Mouse (Mus musculus) embryonic facial prominence, embryonic 15.5 days (tissue): ENCODE data around the gene Cd3e. TPM values are rescaled to one million over a fixed set of nuclear protein-coding genes. Genes with fewer than 3 reads are reported as not detected.
"Not testable (repeated sequence)": the region's sequence is repeated elsewhere in the genome, so short reads cannot be mapped to it uniquely, and the experiment has no call there.

ENCODE experiments used
- ATAC-seq: fragments of 200-750 bp; cut with Nextera tagmentation; 2 replicates; pipeline ENCODE4 v1.8.0; 2017; ENCODE audit warnings: low read depth, moderate TSS enrichment; ENCODE audit not compliant: insufficient number of reproducible peaks, low FRiP score, low TSS enrichment
- H3K27ac ChIP-seq: fragments of 300-500 bp; sonication (generic); replicated peaks from 2 replicates; pipeline ENCODE4 v1.5.1; 2015; ENCODE audit warnings: mild to moderate bottlenecking, inconsistent platforms
- H3K27me3 ChIP-seq: fragments of 300-500 bp; sonication (generic); 2 replicates; pipeline ENCODE4 v1.6.1; 2015; ENCODE audit warnings: inconsistent platforms
- H3K36me3 ChIP-seq: fragments of 300-500 bp; sonication (generic); 2 replicates; pipeline ENCODE4 v1.6.1; 2015; ENCODE audit warnings: mild to moderate bottlenecking, inconsistent platforms
- H3K4me1 ChIP-seq: fragments of 300-500 bp; sonication (generic); 2 replicates; pipeline ENCODE4 v1.6.1; 2015; ENCODE audit warnings: inconsistent platforms
- H3K4me2 ChIP-seq: fragments of 300-500 bp; sonication (generic); replicated peaks from 2 replicates; pipeline ENCODE4 v1.6.1; 2015; ENCODE audit warnings: mild to moderate bottlenecking, inconsistent platforms
- H3K4me3 ChIP-seq: fragments of 300-500 bp; sonication (generic); replicated peaks from 2 replicates; pipeline ENCODE4 v1.5.1; 2015; ENCODE audit warnings: mild to moderate bottlenecking, inconsistent platforms
- H3K9ac ChIP-seq: fragments of 300-500 bp; sonication (generic); 2 replicates; pipeline ENCODE4 v1.6.1; 2015; ENCODE audit warnings: inconsistent platforms
- H3K9me3 ChIP-seq: fragments of 300-500 bp; sonication (generic); replicated peaks from 2 replicates; pipeline ENCODE4 v1.6.1; 2016; ENCODE audit warnings: inconsistent platforms
- WGBS: fragments of 180-500 bp; shearing (Covaris S2); methylation state at CpG from one replicate; pipeline ENCODE4 v1.1.7; 2015; 5-methylcytosine and 5-hydroxymethylcytosine counted together
- polyA plus RNA-seq: library from polyadenylated mRNA; unstranded; fragments of >200 nt; fragmentation: Nextera tagmentation; extraction: Ambion mirVana; gene quantifications from 2 replicates; pipeline ENCODE4 v1.2.1, GENCODE M21; 2015

Gene Cd3e
- polyA plus RNA-seq, 1 experiment from 2014 or later: 0.23 TPM

DNA sequence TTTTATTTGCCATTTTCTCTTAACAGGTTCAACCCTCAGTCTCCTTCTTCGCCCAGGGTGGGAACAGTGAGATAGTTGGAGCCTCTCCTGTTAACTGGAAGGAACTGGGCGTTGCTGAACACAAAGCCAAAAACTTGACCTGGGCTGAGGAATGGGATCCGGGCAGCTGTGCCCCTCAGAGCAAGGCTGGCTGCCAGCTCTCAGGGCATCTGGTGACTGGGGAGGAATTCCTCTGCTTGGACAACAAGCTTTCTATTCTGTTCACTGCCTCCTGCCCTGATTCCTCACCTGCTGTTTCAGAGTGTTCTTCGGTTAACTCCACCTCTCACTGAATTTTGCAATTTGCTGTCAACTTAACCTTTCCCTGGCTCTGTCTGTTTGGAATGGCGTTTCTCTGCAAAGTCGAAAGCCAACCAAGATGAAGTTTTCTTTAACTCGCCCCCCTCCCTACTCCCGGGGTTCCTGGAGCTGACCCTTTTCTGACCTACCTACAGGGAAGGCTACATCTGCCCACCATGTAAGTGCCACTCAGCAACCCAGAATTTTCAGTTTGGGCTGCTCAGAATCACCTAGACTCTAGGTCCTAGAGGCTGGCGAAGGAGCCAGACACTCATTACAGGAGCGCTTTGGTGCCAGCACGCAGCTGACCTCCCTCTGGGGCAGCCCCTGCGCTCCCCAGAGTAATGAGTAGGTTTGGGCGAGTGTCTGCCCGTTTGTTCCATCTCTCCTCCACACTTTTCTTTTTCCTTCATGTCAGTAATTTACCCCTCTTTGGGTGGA, 30.8 kb upstream of the Cd3e start:
- no peaks in the 10 kb centered on the region for H3K36me3 ChIP-seq
- peaks cover 44% of the 10 kb centered on the region for H3K27me3 ChIP-seq
- H3K4me2 ChIP-seq: no peak overlapping the region
- WGBS: 16% methylated on average over 14 of the region's 14 CpGs
- no peaks in the 10 kb centered on the region for H3K9me3 ChIP-seq
- ATAC-seq: no peak
- peaks cover 15% of the 10 kb centered on the region for H3K4me1 ChIP-seq
- H3K27ac ChIP-seq: no peak overlapping the region
- no peak overlapping the region for H3K9ac ChIP-seq
- H3K4me3 ChIP-seq: no peak overlapping the region

- Histone ChIP-seq H3K4me2 (no peak within 1 kb of the TSS), H3K27ac (no peak within 1 kb of the TSS), H3K9me3 (no peaks in the 10 kb centered on the region), H3K9ac (no peak within 1 kb of the TSS), H3K36me3 (no peaks in the 10 kb centered on the region), H3K4me3 (no peak within 1 kb of the TSS), H3K27me3 (peaks cover 42% of the 10 kb centered on the region), H3K4me1 (peaks cover 15% of the 10 kb centered on the region)
- ATAC-seq: no peak
- WGBS: 43% methylated on average over 5 of the region's 5 CpGs
These were observed 30.1 kb upstream of the Cd3e start, which contains the start of gene Mpzl2 for GRCm38 (mm10) chr9:45039499-45039898. TSS of gene Mpzl2 (plus strand) at chr9:45039799.

DNA sequence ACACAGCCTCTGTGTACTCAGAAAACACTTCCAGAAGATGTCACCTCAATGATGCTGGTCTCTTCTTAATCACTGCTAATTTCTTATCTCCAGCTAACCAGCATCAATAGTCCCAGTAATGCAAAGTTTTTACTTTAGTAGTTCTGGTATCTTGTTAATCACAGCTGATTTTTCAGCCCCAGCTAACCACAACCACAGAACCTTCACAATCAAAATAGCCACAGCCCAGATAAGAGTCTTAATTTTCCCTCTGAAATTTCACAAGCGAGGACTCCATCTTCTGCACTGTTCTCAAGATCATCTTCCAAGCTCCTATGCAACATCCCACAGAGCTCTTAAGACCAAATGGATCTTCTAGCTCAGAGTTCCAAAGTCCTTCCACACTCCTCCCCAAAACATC, 28.4 kb upstream of the Cd3e start:
- not testable (repeated sequence) for ATAC-seq, H3K9me3 ChIP-seq, H3K27ac ChIP-seq, H3K4me2 ChIP-seq, H3K36me3 ChIP-seq, H3K9ac ChIP-seq, H3K4me3 ChIP-seq
- WGBS: 74% methylated on average over 1 of the region's 1 CpGs
- Histone ChIP-seq H3K4me1 (peaks cover 13% of the 10 kb centered on the region), H3K27me3 (peaks cover 30% of the 10 kb centered on the region)

- 75% methylated on average over 3 of the region's 3 CpGs for WGBS
- H3K4me1 ChIP-seq: no peaks in the 10 kb centered on the region
- no peaks in the 10 kb centered on the region for H3K36me3 ChIP-seq
- H3K9me3 ChIP-seq: no peaks in the 10 kb centered on the region
- no peak overlapping the region for H3K4me2 ChIP-seq
- no peak overlapping the region for H3K4me3 ChIP-seq
- H3K27me3 ChIP-seq: 0 out of 2 replicates have a peak, but pooled peaks cover 2% of the 10 kb centered on the region
- no peak for ATAC-seq
- H3K27ac ChIP-seq: no peak overlapping the region
- H3K9ac ChIP-seq: no peak overlapping the region
These were observed 25.1 kb upstream of the Cd3e start for GRCm38 (mm10) chr9:45034526-45034925.

GRCm38 (mm10) chr9:45032261-45032660, 22.8 kb upstream of the Cd3e start:
- Histone ChIP-seq H3K27ac (no peak overlapping the region), H3K4me3 (no peak overlapping the region), H3K9ac (no peak overlapping the region), H3K4me1 (no peaks in the 10 kb centered on the region), H3K4me2 (no peak overlapping the region), H3K36me3 (no peaks in the 10 kb centered on the region), H3K27me3 (0 out of 2 replicates have a peak, but pooled peaks cover 4% of the 10 kb centered on the region), H3K9me3 (no peaks in the 10 kb centered on the region)
- no peak for ATAC-seq
- 67% methylated on average over 2 of the region's 2 CpGs for WGBS

GRCm38 (mm10) chr9:45030341-45030740, 20.9 kb upstream of the Cd3e start:
- WGBS: 67% methylated on average over 6 of the region's 6 CpGs
- Histone ChIP-seq H3K4me1 (no peaks in the 10 kb centered on the region), H3K4me2 (no peak overlapping the region), H3K9ac (no peak overlapping the region), H3K27me3 (0 out of 2 replicates have a peak, but pooled peaks cover 4% of the 10 kb centered on the region), H3K27ac (no peak overlapping the region), H3K4me3 (no peak overlapping the region), H3K9me3 (no peaks in the 10 kb centered on the region), H3K36me3 (no peaks in the 10 kb centered on the region)
- no peak for ATAC-seq

DNA sequence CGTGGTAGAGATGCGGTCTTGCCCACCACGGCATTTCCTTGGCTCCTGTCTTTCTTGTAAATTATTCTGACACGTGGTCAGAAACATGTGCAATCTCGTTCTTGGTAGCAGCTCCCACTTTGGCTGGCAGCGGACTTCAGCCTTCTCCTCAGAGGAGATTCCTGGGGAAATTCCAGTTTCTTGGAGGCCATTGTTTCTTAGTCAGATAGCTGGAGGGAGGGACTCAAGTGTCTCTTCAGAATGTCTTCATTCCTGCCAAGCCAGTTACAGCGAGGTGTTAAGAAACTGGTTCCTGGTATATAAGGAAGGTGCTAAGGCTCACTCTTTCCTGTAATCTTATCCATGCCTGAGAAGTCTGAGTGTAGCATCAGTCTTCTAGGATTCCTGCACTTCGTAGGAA, 17.9 kb upstream of the Cd3e start:
- H3K4me1 ChIP-seq: no peaks in the 10 kb centered on the region
- no peak overlapping the region for H3K4me2 ChIP-seq
- 54% methylated on average over 8 of the region's 8 CpGs for WGBS
- no peaks in the 10 kb centered on the region for H3K36me3 ChIP-seq
- no peak overlapping the region for H3K27ac ChIP-seq
- H3K4me3 ChIP-seq: no peak overlapping the region
- 0 out of 2 replicates have a peak, but pooled peaks cover 4% of the 10 kb centered on the region for H3K27me3 ChIP-seq
- no peaks in the 10 kb centered on the region for H3K9me3 ChIP-seq
- no peak for ATAC-seq
- no peak overlapping the region for H3K9ac ChIP-seq

DNA sequence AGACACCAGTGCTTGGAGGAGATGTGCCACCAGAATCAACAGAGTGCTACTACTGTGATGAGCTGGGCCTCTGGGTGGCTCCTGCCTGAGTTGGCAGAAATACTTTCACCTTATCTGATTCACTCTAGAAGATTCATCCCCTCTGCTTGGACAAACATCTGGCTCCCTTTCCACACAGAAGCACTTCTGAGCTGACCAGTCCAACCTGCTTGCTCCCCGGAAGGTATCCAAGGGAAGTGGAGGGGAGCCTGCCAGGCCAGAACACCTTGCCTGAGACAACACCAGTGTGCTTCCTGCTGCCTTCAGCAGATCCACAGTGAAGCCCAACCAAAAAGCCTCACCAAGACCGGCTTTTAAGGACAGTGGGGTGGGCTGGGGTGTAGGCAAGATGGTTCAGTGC, 14.8 kb upstream of the Cd3e start:
- Histone ChIP-seq H3K9ac (no peak overlapping the region), H3K27ac (no peak overlapping the region), H3K4me2 (no peak overlapping the region), H3K9me3 (no peaks in the 10 kb centered on the region), H3K4me3 (no peak overlapping the region), H3K27me3 (0 out of 2 replicates have a peak, but pooled peaks cover 4% of the 10 kb centered on the region), H3K4me1 (no peaks in the 10 kb centered on the region), H3K36me3 (no peaks in the 10 kb centered on the region)
- ATAC-seq: no peak
- WGBS: 86% methylated on average over 2 of the region's 2 CpGs

DNA sequence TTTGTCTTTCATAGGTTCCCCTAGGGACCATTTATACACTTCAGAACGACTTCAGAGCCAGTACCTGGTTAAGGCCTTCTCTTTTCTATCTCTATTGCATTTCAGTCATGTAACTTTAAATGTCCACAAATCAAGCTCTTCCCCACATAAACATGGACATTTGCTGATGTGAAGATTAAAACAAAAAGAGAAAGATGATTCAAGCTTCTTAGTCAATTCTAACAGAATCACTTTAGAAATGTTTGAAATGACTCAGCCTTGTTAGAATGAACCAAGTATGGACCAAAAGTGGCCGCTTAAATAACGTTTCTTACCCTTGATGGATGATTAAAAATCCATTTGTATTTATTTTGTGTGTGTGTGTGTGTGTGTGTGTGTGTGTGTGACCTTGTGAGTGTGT, 14.2 kb upstream of the Cd3e start:
- Histone ChIP-seq H3K27ac (no peak overlapping the region), H3K4me1 (no peaks in the 10 kb centered on the region), H3K27me3 (0 out of 2 replicates have a peak, but pooled peaks cover under 1% of the 10 kb centered on the region), H3K9ac (no peak overlapping the region), H3K9me3 (no peaks in the 10 kb centered on the region), H3K36me3 (no peaks in the 10 kb centered on the region), H3K4me2 (no peak overlapping the region), H3K4me3 (no peak overlapping the region)
- ATAC-seq: no peak
- 62% methylated on average over 3 of the region's 3 CpGs for WGBS

GRCm38 (mm10) chr9:45022800-45023199, 13.4 kb upstream of the Cd3e start:
- H3K4me3 ChIP-seq: no peak overlapping the region
- no peak overlapping the region for H3K4me2 ChIP-seq
- H3K4me1 ChIP-seq: no peaks in the 10 kb centered on the region
- no peaks in the 10 kb centered on the region for H3K27me3 ChIP-seq
- WGBS: 10% methylated on average over 3 of the region's 3 CpGs
- no peak overlapping the region for H3K9ac ChIP-seq
- ATAC-seq: no peak
- no peaks in the 10 kb centered on the region for H3K36me3 ChIP-seq
- no peak overlapping the region for H3K27ac ChIP-seq
- no peaks in the 10 kb centered on the region for H3K9me3 ChIP-seq

DNA sequence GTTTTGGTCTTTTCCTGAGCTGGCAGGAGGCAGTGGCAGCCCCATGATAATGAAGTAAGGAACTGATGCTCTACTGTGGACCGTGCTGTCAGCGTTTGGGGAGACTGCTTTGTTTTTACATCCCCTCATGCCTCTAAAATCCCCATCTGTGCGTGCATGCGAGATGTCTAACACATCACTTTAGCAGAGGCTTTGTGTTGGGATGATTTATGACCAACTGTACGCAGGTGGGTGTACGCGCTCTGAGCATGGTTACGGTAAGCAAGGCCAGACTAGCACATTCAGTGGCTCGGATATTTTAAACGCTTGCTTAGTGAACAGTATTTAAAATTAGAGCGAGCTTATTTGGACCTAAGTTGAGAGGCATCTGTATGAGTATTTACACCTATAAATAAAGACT, 8.6 kb upstream of the Cd3e start:
- Histone ChIP-seq H3K27ac (no peak overlapping the region), H3K9ac (no peak overlapping the region), H3K36me3 (no peaks in the 10 kb centered on the region), H3K4me2 (no peak overlapping the region), H3K27me3 (no peaks in the 10 kb centered on the region), H3K9me3 (no peaks in the 10 kb centered on the region), H3K4me1 (no peaks in the 10 kb centered on the region), H3K4me3 (no peak overlapping the region)
- no peak for ATAC-seq
- 84% methylated on average over 11 of the region's 11 CpGs for WGBS

GRCm38 (mm10) chr9:45015841-45016240, 6.4 kb upstream of the Cd3e start:
- 64% methylated on average over 3 of the region's 3 CpGs for WGBS
- H3K36me3 ChIP-seq: no peaks in the 10 kb centered on the region
- no peak overlapping the region for H3K4me3 ChIP-seq
- no peaks in the 10 kb centered on the region for H3K4me1 ChIP-seq
- ATAC-seq: no peak
- H3K27ac ChIP-seq: no peak overlapping the region
- H3K9me3 ChIP-seq: no peaks in the 10 kb centered on the region
- H3K9ac ChIP-seq: no peak overlapping the region
- H3K27me3 ChIP-seq: no peaks in the 10 kb centered on the region
- no peak overlapping the region for H3K4me2 ChIP-seq
